Mouse (Mus musculus): Measurements from ENCODE around the gene Trim58. TPM values are rescaled to one million over a fixed set of nuclear protein-coding genes. Genes with fewer than 3 reads are reported as not detected.

Gene Trim58
- polyA plus RNA-seq, 1 experiment, result not detected

- no peaks in the 10 kb centered on the region for H3K4me1 ChIP-seq (ENCODE audit: control insufficient read depth, insufficient read depth, low read length)
- no peak overlapping the region for H3K27ac ChIP-seq (ENCODE audit: insufficient read depth, low read depth, low read length)
- no peak for TF ChIP-seq POLR2A (IDR thresholded peaks at IDR 0.05; ENCODE audit: insufficient read depth, low read depth, low read length)
- TF ChIP-seq CTCF (IDR thresholded peaks at IDR 0.05; ENCODE audit: insufficient read depth, low read depth, low read length), result no peak
- WGBS, result 63% methylated on average over 3 of the region's 3 CpGs
- no peak overlapping the region for H3K4me3 ChIP-seq (ENCODE audit: insufficient read depth, low read depth, low read length)
These were observed 26.9 kb upstream of the Trim58 start for GRCm38 (mm10) chr11:58613359-58613758.

GRCm38 (mm10) chr11:58614526-58614925 is 25.7 kb upstream of the Trim58 start:
- no peak overlapping the region for H3K4me3 ChIP-seq (ENCODE audit: insufficient read depth, low read depth, low read length)
- TF ChIP-seq POLR2A (IDR thresholded peaks at IDR 0.05; ENCODE audit: insufficient read depth, low read depth, low read length) (no peak), CTCF (IDR thresholded peaks at IDR 0.05; ENCODE audit: insufficient read depth, low read depth, low read length) (no peak)
- H3K4me1 ChIP-seq (ENCODE audit: control insufficient read depth, insufficient read depth, low read length), result no peaks in the 10 kb centered on the region
- no peak overlapping the region for H3K27ac ChIP-seq (ENCODE audit: insufficient read depth, low read depth, low read length)

- no peak for TF ChIP-seq CTCF (IDR thresholded peaks at IDR 0.05; ENCODE audit: insufficient read depth, low read depth, low read length)
- TF ChIP-seq POLR2A (IDR thresholded peaks at IDR 0.05; ENCODE audit: insufficient read depth, low read depth, low read length), result no peak
- WGBS, result 92% methylated on average over 4 of the region's 4 CpGs
- no peak within 1 kb of the TSS for H3K4me3 ChIP-seq (ENCODE audit: insufficient read depth, low read depth, low read length)
- H3K27ac ChIP-seq (ENCODE audit: insufficient read depth, low read depth, low read length), result no peak within 1 kb of the TSS
- no peaks in the 10 kb centered on the region for H3K4me1 ChIP-seq (ENCODE audit: control insufficient read depth, insufficient read depth, low read length)
These were observed 24.3 kb upstream of the Trim58 start, which contains the start of gene 2210407C18Rik for GRCm38 (mm10) chr11:58615975-58616374. Gene 2210407C18Rik, minus strand, starts transcription at chr11:58616075.

DNA sequence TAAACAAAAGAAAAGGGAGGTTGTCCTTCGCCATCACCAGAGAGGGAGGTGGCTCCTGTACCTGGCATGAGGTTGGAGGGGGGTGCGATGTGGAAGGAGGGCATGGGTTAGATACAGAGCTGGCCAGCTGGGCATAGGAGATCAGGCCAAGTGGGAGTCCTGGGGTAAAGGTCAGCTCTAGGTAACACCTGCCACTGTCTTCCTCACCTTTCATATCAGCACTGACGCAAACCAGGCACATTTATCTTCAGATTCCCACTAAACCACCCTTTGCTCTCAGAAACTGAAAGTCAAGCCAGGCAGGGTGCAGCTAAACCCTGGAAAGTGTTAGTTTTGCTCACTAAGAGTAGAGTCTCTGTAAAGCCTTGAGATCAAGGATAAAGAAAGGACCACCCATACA is 21.9 kb upstream of the Trim58 start:
- 70% methylated on average over 3 of the region's 3 CpGs for WGBS
- Histone ChIP-seq H3K4me1 (ENCODE audit: control insufficient read depth, insufficient read depth, low read length) (no peaks in the 10 kb centered on the region), H3K27ac (ENCODE audit: insufficient read depth, low read depth, low read length) (no peak overlapping the region), H3K4me3 (ENCODE audit: insufficient read depth, low read depth, low read length) (no peak overlapping the region)
- no peak for TF ChIP-seq POLR2A (IDR thresholded peaks at IDR 0.05; ENCODE audit: insufficient read depth, low read depth, low read length)
- no peak for TF ChIP-seq CTCF (IDR thresholded peaks at IDR 0.05; ENCODE audit: insufficient read depth, low read depth, low read length)

GRCm38 (mm10) chr11:58618793-58619192 is 21.5 kb upstream of the Trim58 start:
- no peak overlapping the region for H3K4me3 ChIP-seq (ENCODE audit: insufficient read depth, low read depth, low read length)
- no peak for TF ChIP-seq CTCF (IDR thresholded peaks at IDR 0.05; ENCODE audit: insufficient read depth, low read depth, low read length)
- no peak for TF ChIP-seq POLR2A (IDR thresholded peaks at IDR 0.05; ENCODE audit: insufficient read depth, low read depth, low read length)
- no peak overlapping the region for H3K27ac ChIP-seq (ENCODE audit: insufficient read depth, low read depth, low read length)
- H3K4me1 ChIP-seq (ENCODE audit: control insufficient read depth, insufficient read depth, low read length), result no peaks in the 10 kb centered on the region
- 69% methylated on average over 6 of the region's 6 CpGs for WGBS

GRCm38 (mm10) chr11:58626146-58626545 is 14.1 kb upstream of the Trim58 start:
- Histone ChIP-seq H3K4me1 (ENCODE audit: control insufficient read depth, insufficient read depth, low read length) (no peaks in the 10 kb centered on the region), H3K4me3 (ENCODE audit: insufficient read depth, low read depth, low read length) (no peak overlapping the region), H3K27ac (ENCODE audit: insufficient read depth, low read depth, low read length) (no peak overlapping the region)
- no peak for TF ChIP-seq POLR2A (IDR thresholded peaks at IDR 0.05; ENCODE audit: insufficient read depth, low read depth, low read length)
- no peak for TF ChIP-seq CTCF (IDR thresholded peaks at IDR 0.05; ENCODE audit: insufficient read depth, low read depth, low read length)
- WGBS, result 37% methylated on average over 4 of the region's 4 CpGs

- TF ChIP-seq POLR2A (IDR thresholded peaks at IDR 0.05; ENCODE audit: insufficient read depth, low read depth, low read length), result no peak
- no peak for TF ChIP-seq CTCF (IDR thresholded peaks at IDR 0.05; ENCODE audit: insufficient read depth, low read depth, low read length)
- Histone ChIP-seq H3K27ac (ENCODE audit: insufficient read depth, low read depth, low read length) (no peak within 1 kb of the TSS), H3K4me3 (ENCODE audit: insufficient read depth, low read depth, low read length) (no peak within 1 kb of the TSS), H3K4me1 (ENCODE audit: control insufficient read depth, insufficient read depth, low read length) (no peaks in the 10 kb centered on the region)
- 83% methylated on average over 5 of the region's 5 CpGs for WGBS
These were observed 9.9 kb upstream of the Trim58 start, which contains the start of gene Olfr323 for GRCm38 (mm10) chr11:58630401-58630800. Gene Olfr323, minus strand, starts transcription at chr11:58630501.

DNA sequence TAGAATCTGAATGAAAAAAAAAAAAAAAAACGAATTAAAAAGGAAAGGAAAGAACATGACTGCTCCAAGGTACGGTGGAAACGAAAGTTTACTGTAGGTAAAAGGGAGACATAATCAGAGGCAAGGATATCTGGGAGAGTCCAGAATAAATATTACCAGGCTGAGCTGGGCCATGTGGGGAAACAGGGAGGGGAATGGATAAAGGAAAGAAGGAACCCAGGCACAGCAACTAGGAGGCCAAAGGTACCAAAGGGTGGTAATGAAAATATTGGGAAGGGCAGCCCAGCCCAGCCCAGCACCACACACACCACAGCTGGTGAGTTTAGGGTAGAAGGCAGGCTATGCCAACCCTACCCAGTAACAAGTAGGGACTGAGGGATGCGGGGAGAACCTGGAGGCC is 5.4 kb upstream of the Trim58 start:
- no peak for TF ChIP-seq POLR2A (IDR thresholded peaks at IDR 0.05; ENCODE audit: insufficient read depth, low read depth, low read length)
- TF ChIP-seq CTCF (IDR thresholded peaks at IDR 0.05; ENCODE audit: insufficient read depth, low read depth, low read length), result no peak
- WGBS, result 62% methylated on average over 4 of the region's 4 CpGs

DNA sequence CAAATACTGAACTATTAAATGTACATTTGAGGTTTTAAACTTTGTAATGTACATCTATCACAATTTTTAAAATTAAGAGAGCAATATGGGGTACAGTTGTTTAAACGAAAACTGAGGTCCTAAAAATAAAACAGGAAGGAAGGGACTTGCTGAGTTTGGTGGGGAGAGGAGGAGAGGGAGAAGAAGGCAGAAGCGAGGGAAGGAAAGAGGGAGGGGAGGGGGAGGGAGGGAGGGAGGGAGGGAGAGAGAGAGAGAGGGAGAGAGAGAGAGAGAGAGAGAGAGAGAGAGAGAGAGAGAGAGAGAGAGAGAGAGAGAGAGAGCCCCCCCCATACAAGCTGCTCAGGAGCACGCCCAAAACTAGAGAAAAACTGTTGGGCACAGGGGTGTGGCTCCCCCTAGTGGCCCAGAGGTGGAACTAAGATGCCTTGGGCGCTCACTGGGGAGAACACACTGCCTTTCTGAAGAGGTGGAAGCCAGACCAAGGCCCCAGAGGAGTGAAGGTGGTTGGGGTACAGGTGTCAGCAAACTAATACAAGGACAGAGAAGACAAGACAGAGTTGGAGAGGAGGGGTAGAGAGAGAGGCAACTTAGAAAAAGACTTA is 3.8 kb upstream of the Trim58 start:
- no peak for TF ChIP-seq POLR2A (IDR thresholded peaks at IDR 0.05; ENCODE audit: insufficient read depth, low read depth, low read length)
- TF ChIP-seq CTCF (IDR thresholded peaks at IDR 0.05; ENCODE audit: insufficient read depth, low read depth, low read length), result peak; percentile 64
- WGBS, result 10% methylated on average over 4 of the region's 4 CpGs
- Histone ChIP-seq H3K4me3 (ENCODE audit: insufficient read depth, low read depth, low read length) (no peak overlapping the region), H3K27ac (ENCODE audit: insufficient read depth, low read depth, low read length) (no peak overlapping the region), H3K4me1 (ENCODE audit: control insufficient read depth, insufficient read depth, low read length) (peaks cover 7% of the 10 kb centered on the region)

More for the DNA sequence above, 5.4 kb upstream of the Trim58 start:
- no peaks in the 10 kb centered on the region for H3K4me1 ChIP-seq (ENCODE audit: control insufficient read depth, insufficient read depth, low read length)
- no peak overlapping the region for H3K27ac ChIP-seq (ENCODE audit: insufficient read depth, low read depth, low read length)
- no peak overlapping the region for H3K4me3 ChIP-seq (ENCODE audit: insufficient read depth, low read depth, low read length)

Measured in olfactory bulb, adult 2 months (tissue).